Mouse (Mus musculus) heart, embryonic 15.5 days (tissue): ENCODE data around the gene Trim11. TPM values are rescaled to one million over a fixed set of nuclear protein-coding genes. Genes with fewer than 3 reads are reported as not detected.
"Not testable (repeated sequence)": the region's sequence is repeated elsewhere in the genome, so short reads cannot be mapped to it uniquely, and the experiment has no call there.

ENCODE experiments used
- ATAC-seq: fragments of 200-750 bp; cut with Nextera tagmentation; replicated peaks from 2 replicates; pipeline ENCODE4 v1.8.0; 2017; ENCODE audit warnings: low read depth, moderate TSS enrichment; ENCODE audit not compliant: insufficient number of reproducible peaks, insufficient read depth, low FRiP score
- H3K27ac ChIP-seq: fragments of 300-500 bp; sonication (generic); 2 replicates; pipeline ENCODE4 v1.5.1; 2015; ENCODE audit warnings: mild to moderate bottlenecking, inconsistent platforms
- H3K27me3 ChIP-seq: fragments of 300-500 bp; sonication (generic); 2 replicates; pipeline ENCODE4 v1.6.1; 2015; ENCODE audit warnings: inconsistent platforms
- H3K36me3 ChIP-seq: fragments of 300-500 bp; sonication (generic); 2 replicates; pipeline ENCODE4 v1.6.1; 2015; ENCODE audit warnings: mild to moderate bottlenecking, inconsistent platforms
- H3K4me1 ChIP-seq: fragments of 300-500 bp; sonication (generic); replicated peaks from 2 replicates; pipeline ENCODE4 v1.6.1; 2015; ENCODE audit warnings: inconsistent platforms
- H3K4me2 ChIP-seq: fragments of 300-500 bp; sonication (generic); 2 replicates; pipeline ENCODE4 v1.6.1; 2015; ENCODE audit warnings: inconsistent platforms, mild to moderate bottlenecking, moderate library complexity
- H3K4me3 ChIP-seq: fragments of 300-500 bp; sonication (generic); 2 replicates; pipeline ENCODE4 v1.5.1; 2015; ENCODE audit warnings: mild to moderate bottlenecking, inconsistent platforms
- H3K9ac ChIP-seq: fragments of 300-500 bp; sonication (generic); 2 replicates; pipeline ENCODE4 v1.6.1; 2015; ENCODE audit warnings: mild to moderate bottlenecking, inconsistent platforms
- H3K9me3 ChIP-seq: fragments of 300-500 bp; sonication (generic); replicated peaks from 2 replicates; pipeline ENCODE4 v1.6.1; 2016; ENCODE audit warnings: inconsistent platforms
- WGBS: fragments of 180-500 bp; shearing (Covaris S2); methylation state at CpG from one replicate; pipeline ENCODE4 v1.1.7; 2015; ENCODE audit warnings: mixed read lengths; 5-methylcytosine and 5-hydroxymethylcytosine counted together
- polyA plus RNA-seq: library from polyadenylated mRNA; unstranded; fragments of >200 nt; fragmentation: Nextera tagmentation; extraction: Ambion mirVana; gene quantifications from 2 replicates; pipeline ENCODE4 v1.2.1, GENCODE M21; 2015

Gene Trim11
- polyA plus RNA-seq, 1 experiment from 2014 or later = 26.9 TPM

GRCm38 (mm10) chr11:58948542-58949479 is 29.1 kb upstream of the Trim11 start, which contains the start of gene Hist3h2ba:
Hist3h2ba (plus strand) TSS chr11:58948920.
- H3K4me2 ChIP-seq = peak within 1 kb of the TSS; percentile 77
- peak within 1 kb of the TSS; percentile 47 for H3K9ac ChIP-seq
- peaks cover 28% of the 10 kb centered on the region for H3K27me3 ChIP-seq
- WGBS = under 1% methylated on average over 48 of the region's 48 CpGs
- H3K4me1 ChIP-seq = peaks cover 27% of the 10 kb centered on the region
- H3K36me3 ChIP-seq = no peaks in the 10 kb centered on the region
- H3K4me3 ChIP-seq = peak within 1 kb of the TSS; percentile 49
- peak within 1 kb of the TSS; percentile 78 for H3K27ac ChIP-seq
- peak; percentile 81 for ATAC-seq
- no peaks in the 10 kb centered on the region for H3K9me3 ChIP-seq

- peaks cover 23% of the 10 kb centered on the region for H3K27me3 ChIP-seq
Measured at GRCm38 (mm10) chr11:58949480-58950431, 28.1 kb upstream of the Trim11 start.

GRCm38 (mm10) chr11:58951210-58951609 is 26.7 kb upstream of the Trim11 start:
- WGBS = 80% methylated on average over 5 of the region's 5 CpGs
- H3K27me3 ChIP-seq = peaks cover 23% of the 10 kb centered on the region

More at GRCm38 (mm10) chr11:58949480-58950431, 28.1 kb upstream of the Trim11 start:
- ATAC-seq = no peak; the same call in 1 of the 2 replicates
- peak overlapping the region; percentile 77 for H3K4me2 ChIP-seq
- H3K27ac ChIP-seq = peak overlapping the region; percentile 78; the same call in 1 of the 2 replicates
- 18% methylated on average over 20 of the region's 20 CpGs for WGBS
- no peaks in the 10 kb centered on the region for H3K9me3 ChIP-seq
- no peaks in the 10 kb centered on the region for H3K36me3 ChIP-seq
- peak overlapping the region; percentile 49 for H3K4me3 ChIP-seq
- H3K9ac ChIP-seq = peak overlapping the region; percentile 47
- H3K4me1 ChIP-seq = peaks cover 28% of the 10 kb centered on the region

GRCm38 (mm10) chr11:58953351-58954169 is 24.3 kb upstream of the Trim11 start:
- Histone ChIP-seq H3K4me2 (peak overlapping the region; percentile 94), H3K9me3 (no peaks in the 10 kb centered on the region), H3K4me1 (peaks cover 42% of the 10 kb centered on the region), H3K27me3 (peaks cover 16% of the 10 kb centered on the region), H3K9ac (peak overlapping the region; percentile 77), H3K4me3 (peak overlapping the region; percentile 86), H3K36me3 (0 out of 2 replicates have a peak, but pooled peaks cover 4% of the 10 kb centered on the region), H3K27ac (peak overlapping the region; percentile 100)
- WGBS = under 1% methylated on average over 33 of the region's 33 CpGs
- peak; percentile 8 for ATAC-seq

More at GRCm38 (mm10) chr11:58951210-58951609, 26.7 kb upstream of the Trim11 start:
- no peaks in the 10 kb centered on the region for H3K9me3 ChIP-seq
- no peak overlapping the region for H3K4me2 ChIP-seq
- no peak overlapping the region for H3K4me3 ChIP-seq
- H3K9ac ChIP-seq = no peak overlapping the region
- no peak overlapping the region for H3K27ac ChIP-seq
- H3K4me1 ChIP-seq = peaks cover 33% of the 10 kb centered on the region
- no peak for ATAC-seq
- no peaks in the 10 kb centered on the region for H3K36me3 ChIP-seq

GRCm38 (mm10) chr11:58954170-58954419 is 23.8 kb upstream of the Trim11 start:
- 0 out of 2 replicates have a peak, but pooled peaks have one; percentile 10 for ATAC-seq
- peak overlapping the region; percentile 94 for H3K4me2 ChIP-seq
- WGBS = under 1% methylated on average over 17 of the region's 17 CpGs
- peak overlapping the region; percentile 100 for H3K27ac ChIP-seq
- peaks cover 43% of the 10 kb centered on the region for H3K4me1 ChIP-seq
- H3K4me3 ChIP-seq = peak overlapping the region; percentile 86
- peak overlapping the region; percentile 77 for H3K9ac ChIP-seq
- H3K36me3 ChIP-seq, H3K9me3 ChIP-seq: not testable (repeated sequence)
- peaks cover 16% of the 10 kb centered on the region for H3K27me3 ChIP-seq

- ATAC-seq = peak; percentile 92
- under 1% methylated on average over 49 of the region's 49 CpGs for WGBS
- H3K9ac ChIP-seq = peak within 1 kb of the TSS; percentile 93
Measured at GRCm38 (mm10) chr11:58954420-58955142, 23.3 kb upstream of the Trim11 start, which contains the start of the genes Hist3h2a and Trim17. Hist3h2a (plus strand) TSS chr11:58954685. Trim17 (plus strand) TSS chr11:58954685.

GRCm38 (mm10) chr11:58955143-58955867 is 22.6 kb upstream of the Trim11 start:
- Histone ChIP-seq H3K4me3 (peak overlapping the region; percentile 86), H3K36me3 (0 out of 2 replicates have a peak, but pooled peaks cover 4% of the 10 kb centered on the region), H3K27me3 (peaks cover 12% of the 10 kb centered on the region), H3K9me3 (no peaks in the 10 kb centered on the region), H3K9ac (peak overlapping the region; percentile 93), H3K27ac (peak overlapping the region; percentile 100), H3K4me1 (peaks cover 42% of the 10 kb centered on the region), H3K4me2 (peak overlapping the region; percentile 70)
- WGBS = under 1% methylated on average over 20 of the region's 20 CpGs
- ATAC-seq = peak; percentile 41

More at GRCm38 (mm10) chr11:58954420-58955142, 23.3 kb upstream of the Trim11 start, which contains the start of the genes Hist3h2a and Trim17:
- Histone ChIP-seq H3K9me3 (no peaks in the 10 kb centered on the region), H3K27ac (peak within 1 kb of the TSS; percentile 100), H3K4me2 (peak within 1 kb of the TSS; percentile 94), H3K4me1 (peaks cover 43% of the 10 kb centered on the region), H3K4me3 (peak within 1 kb of the TSS; percentile 86), H3K27me3 (peaks cover 16% of the 10 kb centered on the region), H3K36me3 (0 out of 2 replicates have a peak, but pooled peaks cover 4% of the 10 kb centered on the region)

GRCm38 (mm10) chr11:58955868-58956257 is 22.0 kb upstream of the Trim11 start:
- peaks cover 8% of the 10 kb centered on the region for H3K27me3 ChIP-seq
- no peak for ATAC-seq

GRCm38 (mm10) chr11:58957226-58957914 is 20.5 kb upstream of the Trim11 start:
- Histone ChIP-seq H3K4me2 (peak overlapping the region; percentile 70), H3K36me3 (0 out of 2 replicates have a peak, but pooled peaks cover 4% of the 10 kb centered on the region), H3K4me1 (peaks cover 48% of the 10 kb centered on the region), H3K4me3 (peak overlapping the region; percentile 86; the same call in 1 of the 2 replicates), H3K9ac (no peak overlapping the region), H3K27me3 (peaks cover 11% of the 10 kb centered on the region), H3K9me3 (no peaks in the 10 kb centered on the region), H3K27ac (no peak overlapping the region)
- WGBS = 72% methylated on average over 5 of the region's 5 CpGs
- ATAC-seq = no peak

More at GRCm38 (mm10) chr11:58955868-58956257, 22.0 kb upstream of the Trim11 start:
- no peaks in the 10 kb centered on the region for H3K9me3 ChIP-seq
- H3K36me3 ChIP-seq = 0 out of 2 replicates have a peak, but pooled peaks cover 4% of the 10 kb centered on the region
- peak overlapping the region; percentile 86 for H3K4me3 ChIP-seq
- peak overlapping the region; percentile 100; the same call in 1 of the 2 replicates for H3K27ac ChIP-seq
- peak overlapping the region; percentile 93 for H3K9ac ChIP-seq
- H3K4me1 ChIP-seq = peaks cover 42% of the 10 kb centered on the region
- WGBS = 39% methylated on average over 8 of the region's 8 CpGs
- peak overlapping the region; percentile 70 for H3K4me2 ChIP-seq
